Mouse (Mus musculus) frontal cortex, postnatal 14 days (tissue): ENCODE measurements at regions not wholly inside any gene's neighbourhood (a gene's known extent, or its start where the extent isn't known, plus 50 kb on each side); places are given as distances from the start of the nearest gene placed in this dataset.

Experiments
- DNase-seq, 2 experiments: peaks; one replicate each; pipeline ENCODE4 v3.0.0; 2022; ENCODE audit warnings: low spot score in 2 of 2

DNA sequence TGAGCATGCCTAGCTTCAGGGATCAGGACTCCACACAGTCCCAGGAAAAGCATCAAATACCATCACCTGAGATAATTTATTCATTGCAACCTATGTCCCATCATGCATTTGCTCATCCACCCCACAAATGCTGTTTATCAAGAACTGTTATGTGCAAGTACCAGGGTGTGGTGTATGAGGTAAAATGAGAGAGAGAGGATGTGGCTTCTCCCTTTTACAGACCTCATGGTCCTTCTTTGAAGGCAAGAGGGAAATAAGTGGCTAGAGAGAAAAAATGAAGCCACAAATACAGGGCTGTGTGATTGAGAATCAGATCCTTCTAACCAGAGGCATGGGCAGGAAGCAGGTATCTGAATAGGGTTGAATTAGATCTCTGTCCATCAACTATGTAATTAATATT, 51.3 kb upstream of the Camk1g start:
- DNase-seq = no peak
